Mouse (Mus musculus) intestine, postnatal 0 days (tissue): ENCODE data around the gene Srrm2. TPM values are rescaled to one million over a fixed set of nuclear protein-coding genes. Genes with fewer than 3 reads are reported as not detected.

Experiments used
- ATAC-seq: fragments of 200-750 bp; cut with Nextera tagmentation; 2 replicates; pipeline ENCODE4 v1.8.0; 2017; ENCODE audit warnings: mild to moderate bottlenecking, moderate TSS enrichment, moderate library complexity
- H3K27ac ChIP-seq: fragments of 300-500 bp; sonication (generic); 2 replicates; pipeline ENCODE4 v1.5.1; 2014; ENCODE audit warnings: mild to moderate bottlenecking, low read depth, low read length, moderate library complexity
- H3K27me3 ChIP-seq: fragments of 300-500 bp; sonication (generic); replicated peaks from 2 replicates; pipeline ENCODE4 v1.6.1; 2014; ENCODE audit warnings: low read length, mixed read lengths; ENCODE audit not compliant: control insufficient read depth, insufficient read depth
- H3K36me3 ChIP-seq: fragments of 300-500 bp; sonication (generic); 2 replicates; pipeline ENCODE4 v1.6.1; 2014; ENCODE audit warnings: mild to moderate bottlenecking, moderate library complexity; ENCODE audit not compliant: control insufficient read depth, insufficient read depth
- H3K4me1 ChIP-seq: fragments of 300-500 bp; sonication (generic); replicated peaks from 2 replicates; pipeline ENCODE4 v1.6.1; 2014; ENCODE audit warnings: antibody characterized with exemption, low read length, mixed read lengths; ENCODE audit not compliant: control insufficient read depth, insufficient read depth
- H3K4me2 ChIP-seq: fragments of 300-500 bp; sonication (generic); replicated peaks from 2 replicates; pipeline ENCODE4 v1.6.1; 2014; ENCODE audit warnings: low read depth, mild to moderate bottlenecking, moderate library complexity
- H3K4me3 ChIP-seq: fragments of 300-500 bp; sonication (generic); 2 replicates; pipeline ENCODE4 v1.5.1; 2014; ENCODE audit warnings: low read depth, low read length
- H3K9ac ChIP-seq: fragments of 300-500 bp; sonication (generic); 2 replicates; pipeline ENCODE4 v1.6.1; 2014; ENCODE audit warnings: mild to moderate bottlenecking, low read depth, low read length
- H3K9me3 ChIP-seq: fragments of 300-500 bp; sonication (generic); 2 replicates; pipeline ENCODE4 v1.6.1; 2016; ENCODE audit warnings: mixed run types; ENCODE audit not compliant: control insufficient read depth
- CTCF ChIP-seq: sonication (generic); IDR thresholded peaks from 2 replicates; pipeline ENCODE4 v1.5.1; 2016; ENCODE audit warnings: low read depth, mild to moderate bottlenecking, control low read depth, antibody characterized with exemption, moderate library complexity
- WGBS: fragments of 180-500 bp; shearing (Covaris S2); extraction: QIAGEN DNeasy Blood & Tissue Kit; methylation state at CpG from one replicate; pipeline ENCODE4 v1.1.7; 2014; 5-methylcytosine and 5-hydroxymethylcytosine counted together
- microRNA-seq: library from miRNA; unstranded; fragments of <30 nt; microRNA quantifications from one replicate; pipeline ENCODE4, GENCODE M21; 2016
- polyA plus RNA-seq: library from polyadenylated mRNA; unstranded; fragments of >200 nt; fragmentation: Nextera tagmentation; extraction: Ambion mirVana; gene quantifications from 2 replicates; pipeline ENCODE4 v1.2.1, GENCODE M21; 2015

Srrm2 gene
- polyA plus RNA-seq, 1 experiment from 2014 or later, result 185 TPM

DNA sequence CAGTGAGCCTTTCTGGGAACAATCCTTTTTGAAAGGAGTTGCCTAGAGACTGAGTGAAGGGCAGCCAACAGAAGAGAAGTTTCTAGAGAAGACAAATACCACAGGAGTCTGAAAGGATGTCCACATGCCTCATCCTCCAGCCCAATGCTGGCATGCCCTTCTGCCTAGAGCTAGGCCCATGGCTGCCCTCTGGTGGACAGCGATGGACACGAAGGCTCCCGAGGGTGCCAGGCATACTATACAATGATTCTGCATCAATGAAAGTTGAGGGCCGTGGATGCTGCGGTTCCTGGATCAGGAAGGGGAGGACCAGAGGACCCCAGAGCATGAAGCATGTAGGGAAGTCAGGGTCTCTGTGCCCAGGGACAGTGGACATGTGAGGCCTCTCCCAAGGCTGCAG, 63.0 kb downstream of the Srrm2 start:
- Histone ChIP-seq H3K27ac (peak overlapping the region; percentile 57; the same call in 1 of the 2 replicates), H3K4me2 (peak overlapping the region; percentile 14), H3K9me3 (no peaks in the 10 kb centered on the region), H3K27me3 (no peaks in the 10 kb centered on the region), H3K4me3 (no peak overlapping the region), H3K9ac (no peak overlapping the region), H3K4me1 (no peaks in the 10 kb centered on the region), H3K36me3 (no peaks in the 10 kb centered on the region)
- WGBS, result 36% methylated on average over 5 of the region's 5 CpGs
- peak; percentile 87 for TF ChIP-seq CTCF
- peak; percentile 30; the same call in 1 of the 2 replicates for ATAC-seq

GRCm38 (mm10) chr17:23854229-23854765, 64.0 kb downstream of the Srrm2 start:
- Histone ChIP-seq H3K36me3 (no peaks in the 10 kb centered on the region), H3K4me2 (peak overlapping the region; percentile 14; the same call in 1 of the 2 replicates), H3K9me3 (no peaks in the 10 kb centered on the region), H3K27ac (no peak overlapping the region), H3K9ac (no peak overlapping the region), H3K27me3 (no peaks in the 10 kb centered on the region), H3K4me1 (no peaks in the 10 kb centered on the region), H3K4me3 (no peak overlapping the region)
- no peak for TF ChIP-seq CTCF
- no peak for ATAC-seq
- WGBS, result 74% methylated on average over 10 of the region's 10 CpGs

GRCm38 (mm10) chr17:23857193-23857592, 66.9 kb downstream of the Srrm2 start:
- Histone ChIP-seq H3K4me3 (no peak overlapping the region), H3K4me1 (no peaks in the 10 kb centered on the region), H3K4me2 (no peak overlapping the region), H3K27me3 (no peaks in the 10 kb centered on the region), H3K27ac (no peak overlapping the region), H3K36me3 (no peaks in the 10 kb centered on the region), H3K9ac (no peak overlapping the region), H3K9me3 (no peaks in the 10 kb centered on the region)
- 89% methylated on average over 6 of the region's 6 CpGs for WGBS
- ATAC-seq, result no peak
- TF ChIP-seq CTCF, result no peak

GRCm38 (mm10) chr17:23857913-23858312, 67.6 kb downstream of the Srrm2 start:
- Histone ChIP-seq H3K27me3 (no peaks in the 10 kb centered on the region), H3K36me3 (no peaks in the 10 kb centered on the region), H3K4me2 (no peak overlapping the region), H3K9me3 (no peaks in the 10 kb centered on the region), H3K9ac (no peak overlapping the region), H3K27ac (no peak overlapping the region), H3K4me3 (no peak overlapping the region), H3K4me1 (no peaks in the 10 kb centered on the region)
- ATAC-seq, result no peak
- TF ChIP-seq CTCF, result no peak
- WGBS, result 39% methylated on average over 2 of the region's 2 CpGs

DNA sequence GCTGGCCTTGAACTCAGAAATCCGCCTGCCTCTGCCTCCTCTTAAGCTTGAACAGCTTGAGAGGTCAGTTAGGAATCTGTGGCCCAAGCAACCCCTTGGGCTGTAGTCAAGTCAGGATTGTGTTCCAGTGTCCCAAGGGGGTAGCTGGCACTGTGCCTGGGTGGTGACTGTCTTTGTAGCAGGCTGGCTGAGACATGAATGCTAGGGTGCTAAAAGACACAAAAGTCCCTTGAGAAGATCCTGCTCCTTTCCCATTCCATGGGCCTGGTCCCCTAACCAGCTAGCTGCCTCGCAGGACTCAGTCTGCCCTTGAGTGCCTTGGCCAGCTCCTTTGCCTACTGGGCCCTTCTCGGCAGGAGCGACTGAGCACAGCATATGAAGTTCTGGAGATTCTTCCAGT, 72.6 kb downstream of the Srrm2 start:
- H3K9me3 ChIP-seq, result no peaks in the 10 kb centered on the region
- WGBS, result 85% methylated on average over 4 of the region's 4 CpGs
- H3K4me2 ChIP-seq, result no peak overlapping the region
- H3K9ac ChIP-seq, result no peak overlapping the region
- no peaks in the 10 kb centered on the region for H3K27me3 ChIP-seq
- H3K36me3 ChIP-seq, result no peaks in the 10 kb centered on the region
- no peak for ATAC-seq
- H3K4me3 ChIP-seq, result no peak overlapping the region
- TF ChIP-seq CTCF, result no peak
- no peak overlapping the region for H3K27ac ChIP-seq
- H3K4me1 ChIP-seq, result no peaks in the 10 kb centered on the region

- Histone ChIP-seq H3K36me3 (no peaks in the 10 kb centered on the region), H3K9me3 (no peaks in the 10 kb centered on the region), H3K4me1 (no peaks in the 10 kb centered on the region), H3K4me3 (no peak within 1 kb of the TSS), H3K4me2 (no peak within 1 kb of the TSS), H3K27ac (no peak within 1 kb of the TSS), H3K27me3 (no peaks in the 10 kb centered on the region), H3K9ac (no peak within 1 kb of the TSS)
- TF ChIP-seq CTCF, result no peak
- ATAC-seq, result no peak
- WGBS, result 86% methylated on average over 15 of the region's 15 CpGs
Observed at GRCm38 (mm10) chr17:23867756-23868155, 77.4 kb downstream of the Srrm2 start, which contains the start of gene Prss21. Gene Prss21, plus strand, starts transcription at chr17:23868056.

DNA sequence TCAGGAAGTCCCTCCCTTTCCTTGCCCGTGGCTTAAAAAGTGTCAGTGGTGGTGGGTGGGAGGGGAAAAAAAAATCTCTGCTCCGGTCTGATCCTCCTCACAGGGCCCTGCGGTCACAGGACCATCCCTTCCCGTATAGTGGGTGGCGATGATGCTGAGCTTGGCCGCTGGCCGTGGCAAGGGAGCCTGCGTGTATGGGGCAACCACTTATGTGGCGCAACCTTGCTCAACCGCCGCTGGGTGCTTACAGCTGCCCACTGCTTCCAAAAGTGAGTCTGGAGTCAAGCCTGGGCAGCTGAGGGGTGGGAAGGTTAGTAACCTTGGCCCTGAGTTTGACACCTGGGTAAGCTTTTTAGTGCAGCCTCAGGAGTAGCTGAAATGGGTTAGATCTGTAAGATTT, 78.2 kb downstream of the Srrm2 start:
- no peaks in the 10 kb centered on the region for H3K4me1 ChIP-seq
- H3K27me3 ChIP-seq, result no peaks in the 10 kb centered on the region
- no peak for TF ChIP-seq CTCF
- no peaks in the 10 kb centered on the region for H3K9me3 ChIP-seq
- H3K4me2 ChIP-seq, result no peak overlapping the region
- H3K27ac ChIP-seq, result no peak overlapping the region
- H3K9ac ChIP-seq, result no peak overlapping the region
- no peaks in the 10 kb centered on the region for H3K36me3 ChIP-seq
- 90% methylated on average over 11 of the region's 11 CpGs for whole genome bisulfite sequencing
- no peak overlapping the region for H3K4me3 ChIP-seq
- no peak for ATAC-seq

Small RNA genes lying within 50 kb of the gene (microRNA-seq; reads per million reads assigned to microRNA genes)
- not detected for gene Mir5125

Other genes with a start within 250 kb of the Srrm2 start
- 8.1 and 8.2 TPM in 2 replicates for gene Zfp213, start 226.3 kb upstream of the Srrm2 start, polyA plus RNA-seq
- gene Zfp13, start 191.0 kb upstream of the Srrm2 start, polyA plus RNA-seq, result 3.1 and 3.4 TPM in 2 replicates
- gene Zscan10, start 189.7 kb upstream of the Srrm2 start, polyA plus RNA-seq, result not detected in 2 replicates
- 0.13 and 0.16 TPM in 2 replicates for gene Mmp25, start 145.3 kb upstream of the Srrm2 start, polyA plus RNA-seq
- 7.8 and 8.5 TPM in 2 replicates for gene Bicdl2, start 130.0 kb upstream of the Srrm2 start, polyA plus RNA-seq
- 131 and 136 TPM in 2 replicates for gene Hcfc1r1, start 116.9 kb upstream of the Srrm2 start, polyA plus RNA-seq
- gene Thoc6, start 116.7 kb upstream of the Srrm2 start, polyA plus RNA-seq, result 14.7 and 15.5 TPM in 2 replicates
- 46.6 and 50.9 TPM in 2 replicates for gene Tnfrsf12a, start 113.1 kb upstream of the Srrm2 start, polyA plus RNA-seq
- gene Cldn6, start 111.3 kb upstream of the Srrm2 start, polyA plus RNA-seq, result 0.38 and 0.42 TPM in 2 replicates
- 0.23 and 0.34 TPM in 2 replicates for gene Cldn9, start 106.5 kb upstream of the Srrm2 start, polyA plus RNA-seq
- gene 1520401A03Rik, start 67.7 kb upstream of the Srrm2 start, polyA plus RNA-seq, result 0.05 TPM in 1 of 2 replicates, not detected in the other
- 12.4 and 12.6 TPM in 2 replicates for gene Pkmyt1, start 64.2 kb upstream of the Srrm2 start, polyA plus RNA-seq
- 15.0 and 15.9 TPM in 2 replicates for gene Paqr4, start 49.7 kb upstream of the Srrm2 start, polyA plus RNA-seq
- 2.7 and 2.8 TPM in 2 replicates for gene Kremen2, start 44.7 kb upstream of the Srrm2 start, polyA plus RNA-seq
- gene Flywch1, start 18.9 kb upstream of the Srrm2 start, polyA plus RNA-seq, result 36.8 and 39.0 TPM in 2 replicates
- 17.6 and 19.1 TPM in 2 replicates for gene Flywch2, start 4.5 kb upstream of the Srrm2 start, polyA plus RNA-seq
- 994 and 1,025 TPM in 2 replicates for gene Elob, start 38.6 kb downstream of the Srrm2 start, polyA plus RNA-seq
- gene Prss33, start 45.5 kb downstream of the Srrm2 start, polyA plus RNA-seq, result not detected in 2 replicates
- gene Prss32, start 53.3 kb downstream of the Srrm2 start, polyA plus RNA-seq, result 16.2 and 23.1 TPM in 2 replicates
- gene Prss41, start 53.6 kb downstream of the Srrm2 start, polyA plus RNA-seq, result 5.2 and 6.2 TPM in 2 replicates
- not detected in 2 replicates for gene Prss21, start 77.5 kb downstream of the Srrm2 start, polyA plus RNA-seq
- gene Dcpp1, start 90.3 kb downstream of the Srrm2 start, polyA plus RNA-seq, result 3.8 and 6.3 TPM in 2 replicates
- not detected in 2 replicates for gene Dcpp2, start 90.3 kb downstream of the Srrm2 start, polyA plus RNA-seq
- 4.7 and 7.6 TPM in 2 replicates for gene Dcpp3, start 126.9 kb downstream of the Srrm2 start, polyA plus RNA-seq
- not detected in 2 replicates for gene Sbp, start 151.1 kb downstream of the Srrm2 start, polyA plus RNA-seq
- not detected in 2 replicates for gene Sbpl, start 164.7 kb downstream of the Srrm2 start, polyA plus RNA-seq
- gene Prss30, start 190.0 kb downstream of the Srrm2 start, polyA plus RNA-seq, result 4.7 and 12.1 TPM in 2 replicates
- 0.09 TPM in 1 of 2 replicates, not detected in the other for gene Prss22, start 207.6 kb downstream of the Srrm2 start, polyA plus RNA-seq
- gene Prss27, start 247.6 kb downstream of the Srrm2 start, polyA plus RNA-seq, result 0.12 and 0.18 TPM in 2 replicates